Mouse (Mus musculus) lung, postnatal 14 days (tissue): ENCODE data around the gene Mrfap1.

Source experiments
- DNase-seq: peaks from one replicate; pipeline ENCODE4 v3.0.0; 2021

Gene Mrfap1

DNA sequence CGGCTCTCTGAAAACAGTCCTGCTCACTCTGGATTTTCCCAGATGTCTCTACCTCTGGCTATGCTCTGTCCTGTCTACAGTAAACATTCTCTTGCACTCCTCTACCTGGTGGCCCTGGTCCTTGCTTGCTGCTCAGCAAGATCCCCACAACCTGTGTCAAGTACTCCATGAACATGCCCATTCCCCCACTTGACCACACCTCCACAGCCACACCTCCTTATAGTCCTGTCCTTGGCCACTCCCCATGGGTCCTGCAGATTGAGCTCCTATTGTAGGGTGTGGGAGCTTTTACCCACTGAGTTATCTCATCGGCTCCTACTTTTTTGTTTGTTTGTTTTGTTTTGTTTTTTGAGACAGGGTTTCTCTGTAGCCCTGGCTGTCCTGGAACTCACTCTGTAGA is 17.7 kb downstream of the Mrfap1 start:
- DNase-seq = no peak

DNA sequence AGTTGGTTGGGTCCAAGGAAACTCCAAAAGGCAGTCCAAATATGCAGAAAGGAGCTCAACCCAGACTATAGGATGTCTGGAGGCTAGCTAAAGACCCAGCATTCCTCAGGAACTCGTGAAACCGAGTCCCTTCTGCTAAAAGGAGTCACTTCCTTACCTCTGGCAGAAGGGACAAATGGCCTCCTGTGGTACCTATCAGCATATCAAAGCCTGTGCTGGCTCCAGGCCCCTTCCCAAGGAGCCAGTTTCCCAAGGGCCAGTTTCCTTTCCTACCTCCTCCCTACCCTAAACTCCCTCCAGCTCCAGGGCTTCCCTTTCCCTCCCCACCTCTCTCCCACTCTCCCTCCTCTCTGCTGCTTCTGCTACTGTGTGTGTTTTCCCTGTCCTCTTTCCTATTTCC is 19.4 kb downstream of the Mrfap1 start:
- DNase-seq = no peak

DNA sequence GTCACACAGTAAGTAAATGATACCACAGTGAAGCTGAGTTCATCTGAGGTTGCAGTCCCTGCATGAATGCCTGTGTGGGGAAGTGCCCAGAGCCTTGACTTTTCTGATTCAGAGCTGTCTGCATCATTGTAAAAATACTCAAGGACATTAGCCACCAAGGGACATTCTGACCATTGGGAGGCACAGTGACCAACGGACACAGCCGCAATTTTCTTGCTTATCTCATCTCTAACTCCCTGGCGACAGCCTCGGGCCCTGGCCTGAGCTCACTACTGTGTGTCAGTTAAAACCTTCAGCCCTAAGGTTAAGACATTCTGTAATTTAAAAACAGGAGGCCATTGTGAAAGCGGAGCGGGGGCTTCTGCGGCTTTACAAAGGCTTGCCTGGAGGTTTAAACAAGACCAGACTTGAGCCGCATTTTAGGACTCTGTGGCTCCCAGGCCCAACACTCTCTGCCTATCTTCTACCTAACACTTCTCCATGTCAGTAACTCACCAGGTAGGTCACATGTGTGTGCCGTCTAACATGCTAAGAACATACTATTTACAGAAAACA is 20.5 kb downstream of the Mrfap1 start:
- DNase-seq = no peak

DNA sequence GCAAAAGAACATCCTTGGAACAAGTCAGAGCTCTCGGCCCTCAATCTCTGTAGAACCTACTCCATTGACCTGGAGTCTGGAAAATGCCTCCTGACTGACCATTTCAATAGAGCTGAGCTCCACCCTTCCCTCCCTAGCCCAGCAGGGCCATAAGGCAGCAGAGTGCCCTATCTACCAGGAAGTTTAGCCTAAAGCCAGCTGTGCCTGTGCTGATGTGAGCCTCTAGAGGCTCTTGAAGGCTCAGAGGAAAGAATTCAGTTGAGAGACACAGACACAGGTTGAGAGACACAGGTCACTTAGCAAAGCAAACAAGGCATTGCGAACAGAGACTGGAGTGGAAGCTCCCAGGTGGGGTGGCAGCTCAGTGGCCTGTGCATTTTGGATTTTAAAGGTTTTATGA is 21.3 kb downstream of the Mrfap1 start:
- DNase-seq = no peak

DNA sequence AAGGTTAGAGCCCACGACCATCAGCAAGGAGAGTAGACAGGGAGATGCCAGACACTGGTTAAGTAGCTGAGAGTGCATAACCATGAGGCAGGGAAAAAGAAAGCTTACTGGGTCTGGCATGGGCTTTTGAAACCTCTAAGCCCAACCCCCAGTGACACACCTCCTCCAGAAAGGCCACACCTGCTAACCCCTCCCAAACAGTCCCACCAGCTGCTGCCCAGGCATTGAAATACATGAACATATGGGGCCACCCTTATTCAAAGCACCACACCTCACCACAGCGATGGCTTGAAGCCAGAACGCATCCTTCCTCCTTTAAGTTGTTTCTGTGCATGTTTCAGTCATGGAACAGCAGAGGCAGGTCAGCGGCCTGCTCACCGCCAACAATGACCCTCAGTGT is 24.0 kb downstream of the Mrfap1 start:
- DNase-seq = no peak

DNA sequence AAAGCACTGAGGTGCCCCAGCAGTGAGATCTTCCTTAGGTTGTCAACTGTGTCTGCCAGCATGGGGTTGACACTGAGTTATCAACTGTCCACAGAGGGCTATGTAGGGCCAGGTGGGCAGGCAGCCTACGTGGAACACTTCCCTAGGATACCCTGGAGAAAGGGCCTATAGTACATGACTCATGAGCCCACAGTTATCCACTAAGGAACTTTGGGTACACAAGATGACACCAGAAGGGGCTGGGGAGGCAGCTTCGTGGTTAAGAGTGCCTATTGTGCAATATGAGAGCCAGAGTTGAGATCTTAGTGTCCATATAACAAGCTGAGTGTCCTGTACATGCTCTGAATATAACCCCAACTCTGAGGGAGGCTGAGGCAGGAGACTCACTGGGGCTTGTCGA is 27.0 kb downstream of the Mrfap1 start:
- no peak for DNase-seq

DNA sequence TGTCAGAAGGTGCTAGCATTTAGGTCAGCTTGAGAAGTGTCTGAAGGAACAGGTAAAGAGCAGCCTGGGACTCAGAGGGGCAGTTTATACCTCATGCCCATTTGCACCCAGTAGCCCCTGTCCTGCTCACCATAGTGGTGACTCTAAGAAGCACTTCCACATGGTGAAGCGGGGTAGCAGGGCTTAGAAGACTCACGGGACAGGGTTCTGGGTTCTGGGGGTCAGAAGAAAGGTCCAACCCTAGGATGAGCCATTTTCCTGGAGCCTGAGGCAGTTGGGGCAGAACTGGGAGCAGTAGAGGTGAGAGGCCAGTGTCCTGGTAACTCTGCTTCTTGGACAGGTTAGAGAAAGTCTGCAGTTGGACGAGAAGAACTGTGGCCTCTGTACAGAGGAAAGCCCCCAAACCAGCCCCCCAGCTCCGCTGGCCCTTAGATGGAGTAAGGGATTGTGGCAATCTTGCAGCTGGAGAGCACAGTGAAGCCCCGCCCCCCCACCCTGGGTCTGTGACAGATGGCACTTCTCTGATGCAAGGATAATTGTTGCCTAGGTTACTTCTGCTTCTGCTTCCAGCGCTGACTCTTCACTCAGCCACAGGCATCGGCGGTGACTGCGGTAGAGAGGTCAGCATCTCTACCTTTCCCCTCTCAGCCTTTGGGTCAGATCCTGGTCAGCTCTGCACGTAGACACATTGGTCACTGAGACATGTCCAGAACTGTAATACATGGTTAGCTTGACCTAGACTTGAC is 29.4 kb downstream of the Mrfap1 start:
- no peak for DNase-seq

DNA sequence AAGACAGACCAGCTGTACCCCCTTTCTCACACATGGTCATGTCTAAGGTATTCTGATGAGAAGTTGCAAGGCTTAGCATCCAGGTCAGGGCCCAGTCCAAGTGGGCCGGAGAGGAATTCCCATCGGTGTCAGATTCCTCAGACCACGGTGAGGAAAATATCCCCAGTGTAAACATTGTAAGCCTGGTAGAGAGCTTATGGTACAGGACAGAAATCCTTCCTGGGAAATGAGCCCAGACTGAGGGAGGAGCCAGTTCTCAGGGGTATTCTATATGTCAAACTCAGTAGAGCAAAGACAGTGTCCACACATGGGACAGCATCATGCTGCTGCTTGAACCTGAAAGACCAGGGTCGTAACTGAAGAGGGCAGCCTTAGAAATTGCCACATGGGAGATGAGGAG is 36.7 kb downstream of the Mrfap1 start:
- no peak for DNase-seq

DNA sequence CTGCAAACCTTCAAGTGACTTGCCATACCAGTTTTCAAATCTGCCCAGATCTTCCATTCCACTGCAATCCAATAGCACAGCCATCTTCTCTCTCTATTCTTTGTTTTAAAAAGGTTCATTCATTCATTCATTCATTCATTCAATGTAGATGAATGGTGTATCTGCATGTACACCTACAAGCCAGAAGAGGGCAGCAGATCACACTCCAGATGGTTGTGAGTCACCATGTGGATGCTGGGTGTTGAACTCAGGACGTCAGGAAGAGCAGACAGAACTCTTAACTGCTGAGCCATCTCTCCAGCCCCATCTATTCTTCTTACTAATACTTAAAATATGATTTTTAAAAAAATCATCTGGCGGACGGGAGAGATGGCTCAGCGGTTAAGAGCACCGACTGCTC is 39.5 kb downstream of the Mrfap1 start:
- DNase-seq = no peak

DNA sequence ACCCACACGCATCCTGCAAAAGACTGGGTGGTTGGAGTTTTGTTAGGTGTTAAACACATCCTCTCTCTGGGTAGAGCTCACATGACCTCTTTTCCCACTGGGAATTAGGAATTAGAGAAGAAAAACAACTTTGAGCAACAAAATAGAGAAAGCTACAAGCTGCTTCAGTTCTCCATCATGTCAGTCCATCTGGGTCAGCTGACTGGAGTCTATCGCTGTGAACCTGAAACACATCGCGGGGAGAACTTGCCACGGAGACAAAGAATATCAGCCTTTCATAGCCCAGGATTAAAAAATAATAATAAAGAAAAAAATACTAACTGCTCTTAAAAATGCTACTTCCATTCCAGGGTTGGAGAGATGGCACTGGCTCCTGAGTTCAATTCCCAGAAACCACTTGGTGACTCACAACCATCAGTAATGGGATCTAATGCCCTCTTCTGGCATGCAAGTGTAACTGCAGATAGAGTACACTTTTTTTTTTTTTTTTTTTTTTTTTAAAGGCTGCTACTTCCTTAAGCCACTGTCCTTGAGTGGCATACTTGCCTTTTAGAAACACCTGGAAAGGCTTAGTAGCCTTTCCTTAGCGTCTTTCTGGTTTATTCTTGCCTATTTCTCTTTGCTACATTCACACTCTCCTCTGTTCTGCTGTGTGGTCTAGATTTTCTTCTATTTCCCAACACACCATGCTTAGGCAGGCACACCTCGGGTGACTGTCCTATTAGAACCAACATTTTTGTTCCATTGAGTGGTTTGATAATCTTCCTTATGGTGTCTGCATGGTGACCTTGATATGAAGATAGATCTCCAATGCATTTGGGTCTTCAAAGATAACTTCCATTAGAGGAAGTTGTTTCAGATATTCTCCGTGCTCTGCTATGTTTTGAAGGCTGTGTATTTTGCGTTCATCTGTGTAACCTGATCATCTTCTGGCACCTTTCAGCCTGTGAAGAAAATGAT is 46.2 kb downstream of the Mrfap1 start:
- DNase-seq = no peak

DNA sequence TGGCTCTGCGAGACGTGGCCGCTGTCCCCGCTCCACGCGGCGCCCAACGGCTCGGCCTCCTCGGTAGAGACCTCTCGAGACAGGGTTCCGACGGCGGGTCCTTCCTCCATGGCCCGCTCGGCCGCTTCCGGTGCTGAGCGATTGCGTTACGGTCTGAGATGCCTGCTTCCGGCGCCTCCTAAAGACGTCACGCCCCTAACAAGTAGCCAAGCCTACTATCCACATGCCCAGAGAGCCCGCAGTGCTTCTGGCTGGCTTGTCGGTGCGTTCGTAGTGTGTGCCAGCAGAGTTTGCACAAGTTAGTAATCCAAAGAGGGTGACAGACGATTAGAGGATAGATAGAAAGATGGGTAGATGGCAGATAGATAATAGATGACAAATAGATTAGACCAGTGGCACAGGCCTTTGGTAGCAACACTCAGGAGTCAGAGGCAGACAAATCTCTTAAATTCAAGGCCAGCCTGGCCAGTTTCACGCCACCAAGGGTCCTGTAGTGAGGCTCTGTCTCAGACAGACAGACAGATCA is 48.0 kb downstream of the Mrfap1 start, which contains the start of gene Bloc1s4:
Gene Bloc1s4 (minus strand): TSS at position 115 of the 526 bp plus-strand sequence.
- peak; percentile 92 for DNase-seq

DNA sequence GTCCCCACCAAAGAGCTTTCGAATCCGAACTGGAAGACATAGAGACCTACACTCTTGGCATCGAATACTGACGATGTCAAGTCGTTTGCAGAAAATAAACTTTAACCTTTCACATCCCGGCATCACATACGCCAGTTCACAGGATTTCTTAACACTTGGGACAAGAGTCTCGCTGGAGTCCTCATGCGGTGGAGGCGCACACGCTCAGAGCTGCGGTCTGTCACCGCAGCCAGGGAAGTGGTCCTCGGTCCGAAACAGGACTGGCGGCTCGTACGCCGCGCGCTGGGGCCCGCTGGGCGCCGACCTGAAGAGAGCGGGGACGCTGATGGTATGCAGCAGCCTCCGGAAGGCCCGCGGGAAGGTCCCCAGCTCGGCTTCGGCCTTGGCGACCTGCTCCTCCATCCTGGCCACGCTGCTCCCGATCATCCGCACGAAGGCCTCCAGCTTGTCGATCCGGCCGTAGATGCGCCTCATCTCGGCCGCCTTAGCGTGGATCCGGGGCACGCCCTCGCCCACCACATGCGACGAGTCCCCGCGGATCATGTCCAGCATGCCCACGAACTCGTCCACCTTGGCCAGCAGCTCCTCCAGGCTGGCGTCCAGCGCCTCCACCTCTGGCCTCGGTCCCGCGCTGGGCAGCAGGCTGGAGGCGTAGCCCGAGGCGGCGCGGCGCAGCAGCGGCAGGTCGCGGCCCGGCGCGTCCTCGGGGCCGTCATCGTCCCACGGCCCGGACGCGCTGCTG is 48.6 kb downstream of the Mrfap1 start:
- no peak for DNase-seq

DNA sequence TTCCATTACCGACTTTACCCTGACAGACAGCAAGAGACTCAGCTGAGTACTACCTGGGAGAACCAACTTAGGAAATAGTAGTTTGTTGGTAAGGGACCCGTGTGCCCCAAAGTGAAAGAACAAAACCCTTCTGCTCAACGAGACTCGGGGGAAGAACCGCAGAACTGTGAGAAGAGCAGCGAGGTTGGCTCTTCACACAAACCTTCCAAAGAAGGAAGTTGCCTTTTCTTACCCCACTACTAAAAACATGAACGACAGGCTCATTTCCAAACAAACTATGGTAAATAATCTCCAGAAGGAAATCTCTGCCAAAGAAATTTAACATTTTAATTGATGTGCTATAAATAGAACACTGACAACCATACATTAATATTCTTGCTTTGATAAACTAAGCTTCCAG is 49.5 kb downstream of the Mrfap1 start:
- no peak for DNase-seq
